Mouse (Mus musculus) lung, postnatal 10 days (tissue): ENCODE data around the gene Med13l.

Experiments used
- DNase-seq: peaks from one replicate; pipeline ENCODE4 v3.0.0; 2021

Med13l gene

DNA sequence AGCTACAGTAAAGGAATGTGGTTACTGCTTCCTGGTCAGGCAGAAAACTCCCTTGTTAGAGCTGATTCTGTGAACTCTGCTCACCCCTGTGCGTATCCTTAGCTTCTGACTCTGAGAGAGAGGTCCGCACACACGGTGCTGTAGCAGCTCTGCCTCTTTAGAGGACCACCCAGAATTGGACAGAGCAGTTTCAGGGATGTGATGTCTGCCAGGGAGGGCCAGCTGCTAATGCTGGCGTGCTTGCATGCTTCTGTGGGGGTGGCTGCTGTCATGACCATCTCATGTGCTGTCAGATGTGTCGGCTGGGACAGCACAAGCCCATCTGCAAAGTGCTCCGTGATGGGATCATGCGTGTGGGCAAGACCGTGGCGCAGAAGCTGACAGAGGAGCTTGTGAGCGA, 186.5 kb downstream of the Med13l start:
- DNase-seq: no peak

- DNase-seq: no peak
Measured at GRCm38 (mm10) chr5:118751446-118752179, 191.1 kb downstream of the Med13l start.

DNA sequence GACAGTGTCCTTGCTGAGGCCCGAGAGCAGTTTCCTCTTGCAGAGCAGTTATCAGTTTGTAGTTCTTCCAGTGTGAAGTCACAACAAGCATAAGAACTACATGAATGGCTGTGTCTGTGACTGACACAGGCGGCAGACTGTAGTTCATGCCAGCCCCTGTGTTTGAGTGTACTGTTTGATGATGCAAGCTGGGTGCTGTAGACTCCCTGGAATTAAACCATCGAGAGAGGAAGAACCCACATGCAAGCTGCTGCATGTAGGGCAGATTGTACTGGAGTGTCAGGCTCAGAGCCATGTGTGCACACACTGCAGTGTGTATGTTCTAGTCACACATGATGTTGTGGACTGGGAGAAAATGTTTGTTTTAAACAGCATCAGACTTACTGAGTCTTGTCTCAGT, 192.4 kb downstream of the Med13l start:
- DNase-seq: no peak

DNA sequence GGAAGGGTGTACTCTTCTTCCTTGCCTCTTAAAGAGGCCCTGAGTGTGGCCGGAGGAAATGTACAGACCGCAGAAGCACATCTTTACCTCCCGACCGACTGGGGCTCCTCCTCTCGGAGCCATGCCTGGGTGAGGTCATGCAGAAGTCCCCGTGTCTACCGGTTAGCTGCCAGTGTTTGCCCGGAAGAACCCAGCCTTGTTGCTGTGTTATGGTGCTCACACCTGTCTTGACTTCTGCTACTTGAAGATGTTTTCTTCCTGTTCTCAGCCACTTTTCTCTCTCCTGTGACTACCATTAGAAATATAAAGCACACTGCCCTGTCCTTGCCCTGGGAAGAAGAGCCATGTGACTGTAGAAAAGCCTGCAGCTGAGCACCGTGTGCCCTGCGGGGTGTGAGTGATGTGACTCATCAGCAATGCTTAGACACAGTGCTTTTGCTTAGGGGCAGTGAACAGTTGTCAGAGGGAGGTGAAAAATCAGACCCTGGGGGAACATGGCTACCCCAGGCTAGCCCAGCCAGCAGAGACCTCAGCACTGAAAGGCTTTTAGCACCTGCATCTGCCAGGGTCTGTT, 193.1 kb downstream of the Med13l start:
- no peak for DNase-seq

- no peak for DNase-seq
Measured at GRCm38 (mm10) chr5:118754191-118754759, 193.8 kb downstream of the Med13l start.

- DNase-seq: no peak
Measured at GRCm38 (mm10) chr5:118756078-118756477, 195.6 kb downstream of the Med13l start.

- peak; percentile 56 for DNase-seq
Measured at GRCm38 (mm10) chr5:118757396-118758301, 197.2 kb downstream of the Med13l start.

DNA sequence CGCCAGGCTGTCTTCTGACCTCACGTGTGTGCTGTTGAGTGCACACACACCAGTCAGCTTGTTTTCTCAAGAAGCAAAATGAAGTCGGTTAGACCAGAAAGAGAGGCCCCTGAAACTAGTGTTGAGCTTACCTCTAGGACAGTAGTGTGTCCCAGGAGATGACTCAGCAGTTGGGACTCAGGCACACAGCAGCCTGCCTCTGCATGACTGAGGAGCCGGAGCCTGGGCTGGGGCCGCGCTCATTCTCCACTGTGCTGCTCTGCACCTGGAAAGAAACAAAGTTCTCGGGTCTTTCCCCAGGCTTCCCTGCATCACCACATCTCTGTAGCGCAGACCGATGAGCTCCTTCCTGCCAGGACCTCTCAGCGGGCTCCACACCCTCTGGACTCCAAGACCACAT, 200.5 kb downstream of the Med13l start:
- DNase-seq: no peak

DNA sequence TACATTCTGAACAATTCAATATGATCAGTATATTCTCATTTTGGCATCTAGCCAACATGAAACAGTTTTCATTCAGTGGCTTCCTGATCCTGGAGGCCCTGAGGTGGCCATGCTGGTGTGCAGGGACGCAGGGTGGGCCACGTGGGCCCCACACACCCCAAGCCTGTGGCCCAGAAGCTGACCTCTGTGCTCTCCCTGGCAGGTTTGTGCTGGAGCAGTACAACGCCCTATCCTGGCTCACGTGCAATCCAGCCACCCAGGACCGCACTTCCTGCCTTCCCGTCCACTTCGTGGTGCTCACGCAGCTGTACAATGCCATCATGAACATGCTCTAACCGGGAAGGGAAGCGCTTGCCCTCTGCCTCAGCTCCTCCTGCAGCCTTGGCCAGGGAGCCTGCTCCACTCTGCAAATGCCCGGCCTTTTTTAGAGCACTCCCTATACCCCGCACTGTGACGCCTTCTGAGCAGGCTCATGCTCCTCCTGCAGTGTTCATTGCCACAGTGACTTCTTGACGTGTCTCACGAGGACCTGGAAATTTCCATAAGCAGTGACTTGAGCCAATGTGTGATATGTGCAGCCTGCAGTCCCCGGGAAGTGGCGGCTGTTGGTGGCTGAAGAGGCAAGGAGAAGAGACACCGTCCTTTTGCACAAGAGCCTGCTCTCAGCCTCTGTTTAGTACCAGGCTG, 202.2 kb downstream of the Med13l start:
- no peak for DNase-seq

GRCm38 (mm10) chr5:118763353-118763752, 202.9 kb downstream of the Med13l start:
- no peak for DNase-seq

DNA sequence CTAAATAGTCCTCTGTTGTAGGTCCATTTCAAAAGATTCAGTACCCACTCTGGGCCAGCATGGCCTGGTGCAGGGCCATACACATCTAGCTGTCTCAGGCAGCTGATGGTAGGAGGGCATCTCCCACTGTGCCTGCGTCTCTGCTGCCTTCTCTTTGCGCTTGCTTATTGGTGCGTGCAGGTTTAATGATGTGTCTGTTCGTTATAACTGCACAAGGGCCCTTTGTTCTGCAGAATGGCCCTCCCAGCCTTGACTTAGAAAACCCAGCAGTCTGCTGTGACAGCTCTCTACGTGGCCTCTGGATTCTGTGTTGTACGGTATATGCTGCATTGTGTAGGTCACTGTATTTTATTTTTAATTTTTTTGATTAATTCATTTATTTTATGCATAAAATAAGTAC, 208.7 kb downstream of the Med13l start:
- no peak for DNase-seq

GRCm38 (mm10) chr5:118773866-118774265, 213.4 kb downstream of the Med13l start:
- DNase-seq: peak; percentile 73

GRCm38 (mm10) chr5:118776396-118776795, 215.9 kb downstream of the Med13l start:
- DNase-seq: no peak

GRCm38 (mm10) chr5:118781598-118781997, 221.1 kb downstream of the Med13l start:
- peak; percentile 75 for DNase-seq

- no peak for DNase-seq
Measured at GRCm38 (mm10) chr5:118782139-118782538, 221.7 kb downstream of the Med13l start.

DNA sequence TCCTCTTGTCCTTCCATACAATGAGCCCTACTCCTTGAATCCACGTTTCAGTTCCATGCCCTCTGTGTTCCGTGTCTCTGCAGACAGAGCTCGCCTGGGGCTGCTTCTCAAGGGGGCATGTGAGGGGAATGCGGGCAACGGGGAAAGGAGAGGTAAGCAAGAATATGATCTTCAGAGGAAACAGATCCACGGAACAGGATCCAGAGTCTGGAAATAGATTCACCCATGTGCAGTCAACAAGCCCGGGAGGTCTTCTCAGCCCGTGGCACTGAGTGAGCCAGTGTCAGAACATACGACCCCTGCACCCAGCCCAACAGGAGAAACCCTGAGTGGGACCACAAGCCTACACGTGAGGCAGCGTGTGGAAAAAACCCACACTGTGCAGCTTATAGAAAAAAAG, 228.7 kb downstream of the Med13l start:
- no peak for DNase-seq

- no peak for DNase-seq
Measured at GRCm38 (mm10) chr5:118789776-118790175, 229.3 kb downstream of the Med13l start.

- DNase-seq: no peak
Measured at GRCm38 (mm10) chr5:118797811-118798210, 237.3 kb downstream of the Med13l start.

GRCm38 (mm10) chr5:118801592-118801991, 241.1 kb downstream of the Med13l start:
- no peak for DNase-seq

DNA sequence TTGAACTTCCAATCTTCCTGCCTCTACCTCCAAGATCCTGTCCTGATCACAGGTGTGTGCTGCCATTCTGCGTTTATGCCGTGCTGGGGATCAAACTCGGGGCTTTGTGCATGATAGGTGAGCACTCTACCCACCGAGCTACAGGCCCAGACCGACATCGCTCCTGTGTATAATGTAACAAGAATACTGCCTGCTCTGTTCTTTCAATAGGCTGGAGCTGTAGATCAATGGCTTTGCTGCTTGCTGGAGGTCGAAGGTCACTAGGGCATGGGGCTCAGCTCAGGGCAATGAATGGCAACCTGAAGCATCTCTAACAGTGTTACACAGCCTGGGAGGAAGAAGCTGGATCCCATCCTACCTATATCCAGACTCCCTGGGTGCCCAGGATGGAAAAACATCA, 241.6 kb downstream of the Med13l start:
- DNase-seq: no peak

- DNase-seq: no peak
Measured at GRCm38 (mm10) chr5:118808946-118809345, 248.5 kb downstream of the Med13l start.

DNA sequence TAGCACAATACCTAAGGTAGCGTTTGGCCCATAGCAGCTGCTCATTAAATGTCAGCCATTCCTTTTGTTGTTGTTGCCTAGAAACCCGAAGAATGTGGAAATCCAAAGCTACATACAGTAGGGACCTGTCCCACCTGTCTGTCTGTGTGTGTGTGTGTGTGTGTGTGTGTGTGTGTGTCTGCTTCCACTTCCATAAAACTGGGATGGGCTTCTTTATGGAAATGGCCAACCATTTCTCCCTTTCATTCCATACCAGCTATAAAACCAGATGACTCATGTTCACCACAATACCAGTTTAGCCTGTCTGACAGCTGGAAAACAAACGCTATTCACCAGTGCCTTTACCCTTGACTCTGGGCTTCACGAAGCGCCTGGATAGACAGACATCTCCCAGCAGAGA, 249.1 kb downstream of the Med13l start:
- no peak for DNase-seq

- no peak for DNase-seq
Measured at GRCm38 (mm10) chr5:118811690-118812089, 251.2 kb downstream of the Med13l start.
